Mouse (Mus musculus) heart, embryonic 15.5 days (tissue): ENCODE data around the gene Megf11. TPM values are rescaled to one million over a fixed set of nuclear protein-coding genes. Genes with fewer than 3 reads are reported as not detected.

Experiments used
- ATAC-seq: fragments of 200-750 bp; cut with Nextera tagmentation; replicated peaks from 2 replicates; pipeline ENCODE4 v1.8.0; 2017; ENCODE audit warnings: low read depth, moderate TSS enrichment; ENCODE audit not compliant: insufficient number of reproducible peaks, insufficient read depth, low FRiP score
- H3K27ac ChIP-seq: fragments of 300-500 bp; sonication (generic); 2 replicates; pipeline ENCODE4 v1.5.1; 2015; ENCODE audit warnings: mild to moderate bottlenecking, inconsistent platforms
- H3K27me3 ChIP-seq: fragments of 300-500 bp; sonication (generic); 2 replicates; pipeline ENCODE4 v1.6.1; 2015; ENCODE audit warnings: inconsistent platforms
- H3K36me3 ChIP-seq: fragments of 300-500 bp; sonication (generic); 2 replicates; pipeline ENCODE4 v1.6.1; 2015; ENCODE audit warnings: mild to moderate bottlenecking, inconsistent platforms
- H3K4me1 ChIP-seq: fragments of 300-500 bp; sonication (generic); replicated peaks from 2 replicates; pipeline ENCODE4 v1.6.1; 2015; ENCODE audit warnings: inconsistent platforms
- H3K4me2 ChIP-seq: fragments of 300-500 bp; sonication (generic); 2 replicates; pipeline ENCODE4 v1.6.1; 2015; ENCODE audit warnings: inconsistent platforms, mild to moderate bottlenecking, moderate library complexity
- H3K4me3 ChIP-seq: fragments of 300-500 bp; sonication (generic); 2 replicates; pipeline ENCODE4 v1.5.1; 2015; ENCODE audit warnings: mild to moderate bottlenecking, inconsistent platforms
- H3K9ac ChIP-seq: fragments of 300-500 bp; sonication (generic); 2 replicates; pipeline ENCODE4 v1.6.1; 2015; ENCODE audit warnings: mild to moderate bottlenecking, inconsistent platforms
- H3K9me3 ChIP-seq: fragments of 300-500 bp; sonication (generic); replicated peaks from 2 replicates; pipeline ENCODE4 v1.6.1; 2016; ENCODE audit warnings: inconsistent platforms
- WGBS: fragments of 180-500 bp; shearing (Covaris S2); methylation state at CpG from one replicate; pipeline ENCODE4 v1.1.7; 2015; ENCODE audit warnings: mixed read lengths; 5-methylcytosine and 5-hydroxymethylcytosine counted together
- polyA plus RNA-seq: library from polyadenylated mRNA; unstranded; fragments of >200 nt; fragmentation: Nextera tagmentation; extraction: Ambion mirVana; gene quantifications from 2 replicates; pipeline ENCODE4 v1.2.1, GENCODE M21; 2015

Gene Megf11
- polyA plus RNA-seq, 1 experiment from 2014 or later: 0.63 TPM

DNA sequence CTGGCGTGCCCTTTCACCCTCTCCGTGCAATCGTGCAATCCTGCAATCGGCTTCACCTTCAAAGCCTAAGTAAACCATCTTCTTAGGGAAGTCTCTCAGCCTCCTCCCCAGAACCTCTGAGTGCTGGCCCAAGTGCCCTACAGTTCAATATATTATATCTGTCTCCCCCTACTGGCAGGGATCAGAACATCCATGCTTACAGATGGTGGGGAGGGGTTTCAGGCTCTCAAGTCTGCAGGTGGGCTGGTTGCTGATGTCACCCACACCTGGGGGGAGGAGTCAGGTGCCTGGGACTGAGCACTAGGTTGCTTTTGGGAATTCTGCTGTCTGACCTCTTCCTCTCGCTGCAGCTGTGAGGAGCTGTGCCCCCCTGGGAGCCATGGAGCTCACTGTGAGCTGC lies 254.2 kb downstream of the Megf11 start:
- H3K27ac ChIP-seq: no peak overlapping the region
- H3K4me1 ChIP-seq: peaks cover 3% of the 10 kb centered on the region
- no peak for ATAC-seq
- no peak overlapping the region for H3K4me3 ChIP-seq
- H3K27me3 ChIP-seq: peaks cover 56% of the 10 kb centered on the region
- H3K36me3 ChIP-seq: no peaks in the 10 kb centered on the region
- WGBS: 8% methylated on average over 5 of the region's 5 CpGs
- H3K4me2 ChIP-seq: no peak overlapping the region
- H3K9me3 ChIP-seq: no peaks in the 10 kb centered on the region
- H3K9ac ChIP-seq: no peak overlapping the region

DNA sequence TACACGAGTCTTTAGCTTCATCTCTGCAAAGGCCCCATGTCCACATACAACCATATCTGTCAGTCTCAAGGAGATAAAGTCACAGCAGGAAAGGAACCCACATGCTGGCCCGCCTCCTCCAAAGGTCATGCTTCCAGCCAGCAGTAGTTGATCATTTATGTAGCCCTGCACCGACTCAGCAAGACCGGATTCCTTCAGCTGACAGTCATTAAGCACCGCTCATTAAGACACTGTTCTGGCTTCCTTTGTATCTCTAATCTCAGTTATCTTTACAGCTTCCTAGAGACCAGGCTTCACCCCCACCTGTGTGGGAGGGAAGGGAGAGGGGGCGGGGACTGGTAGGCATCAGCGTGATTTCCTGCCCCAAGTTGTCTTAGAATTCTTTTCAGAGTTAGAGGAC lies 258.7 kb downstream of the Megf11 start:
- no peak for ATAC-seq
- Histone ChIP-seq H3K27me3 (peaks cover 34% of the 10 kb centered on the region), H3K4me2 (no peak overlapping the region)

DNA sequence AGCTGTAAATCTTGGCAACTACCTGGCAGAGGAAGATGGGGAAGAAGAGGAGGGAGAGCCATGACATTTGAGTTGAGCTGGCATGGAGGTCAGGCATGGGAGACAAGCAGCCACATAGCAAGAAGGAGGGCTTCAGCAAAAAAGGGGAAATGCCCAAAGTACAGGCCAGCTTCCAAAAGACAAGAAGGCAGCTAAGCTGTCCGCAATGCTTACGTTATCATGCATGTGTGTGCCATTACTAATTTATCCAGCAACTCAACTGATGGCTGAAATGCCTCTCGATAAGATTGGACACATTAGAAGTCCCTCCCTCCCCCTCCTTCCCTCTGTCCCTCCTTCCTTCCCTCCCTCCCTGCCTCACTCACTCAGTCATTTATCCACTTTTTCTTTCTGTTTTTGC lies 260.0 kb downstream of the Megf11 start:
- Histone ChIP-seq H3K4me2 (no peak overlapping the region), H3K36me3 (no peaks in the 10 kb centered on the region), H3K4me3 (no peak overlapping the region), H3K27me3 (peaks cover 30% of the 10 kb centered on the region), H3K27ac (no peak overlapping the region), H3K9me3 (no peaks in the 10 kb centered on the region), H3K9ac (no peak overlapping the region), H3K4me1 (no peaks in the 10 kb centered on the region)
- no peak for ATAC-seq
- 73% methylated on average over 3 of the region's 3 CpGs for WGBS

More for the DNA sequence above, 258.7 kb downstream of the Megf11 start:
- Histone ChIP-seq H3K9me3 (no peaks in the 10 kb centered on the region), H3K4me1 (no peaks in the 10 kb centered on the region), H3K4me3 (no peak overlapping the region), H3K9ac (no peak overlapping the region), H3K36me3 (no peaks in the 10 kb centered on the region), H3K27ac (no peak overlapping the region)
- WGBS: 30% methylated on average over 7 of the region's 7 CpGs

DNA sequence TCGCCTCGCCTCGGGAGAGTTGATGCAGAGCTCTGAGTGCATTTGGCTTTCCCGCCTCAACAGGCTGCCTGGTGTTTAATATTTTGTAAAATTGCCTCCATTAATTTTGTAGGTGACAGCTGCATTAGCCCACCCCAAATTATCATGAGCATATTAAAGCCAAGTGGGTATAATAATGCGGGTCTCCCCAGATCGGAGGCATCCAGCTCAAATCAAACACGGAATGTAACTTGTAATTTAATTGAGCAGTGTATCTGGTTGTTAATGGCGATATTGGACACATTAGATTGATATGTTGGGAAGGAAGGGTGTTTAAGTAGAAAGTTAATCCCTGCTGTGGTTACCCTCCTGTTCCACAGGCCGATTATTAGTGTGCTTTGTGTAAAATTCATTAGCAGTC lies 264.0 kb downstream of the Megf11 start:
- Histone ChIP-seq H3K36me3 (no peaks in the 10 kb centered on the region), H3K27me3 (0 out of 2 replicates have a peak, but pooled peaks cover 14% of the 10 kb centered on the region), H3K9ac (no peak overlapping the region), H3K4me3 (no peak overlapping the region), H3K27ac (no peak overlapping the region), H3K4me1 (no peaks in the 10 kb centered on the region), H3K4me2 (no peak overlapping the region), H3K9me3 (no peaks in the 10 kb centered on the region)
- 68% methylated on average over 9 of the region's 9 CpGs for WGBS
- ATAC-seq: no peak

DNA sequence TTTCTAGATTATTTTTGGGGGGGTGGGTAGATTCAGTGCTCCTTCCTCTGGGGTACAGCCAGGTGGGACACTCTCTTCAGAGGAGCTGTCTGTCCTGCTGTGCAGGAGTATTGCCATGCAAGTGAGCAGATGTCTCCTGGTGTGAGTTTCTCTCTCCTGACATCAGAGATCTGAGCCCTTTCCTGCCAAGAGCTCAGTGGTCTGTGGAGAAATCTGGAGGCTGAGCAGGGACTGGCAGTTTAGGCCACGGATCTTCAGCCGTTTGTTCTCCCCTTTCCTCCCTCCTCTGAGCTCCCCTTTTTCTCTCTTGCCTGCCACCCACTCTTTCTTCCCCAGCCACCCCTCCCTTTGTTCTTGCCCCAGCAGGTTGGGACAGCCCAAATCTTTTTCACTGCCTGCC lies 264.5 kb downstream of the Megf11 start:
- WGBS: 18% methylated on average over 2 of the region's 2 CpGs
- Histone ChIP-seq H3K9ac (no peak overlapping the region), H3K4me1 (no peaks in the 10 kb centered on the region), H3K4me3 (no peak overlapping the region), H3K27ac (no peak overlapping the region), H3K4me2 (no peak overlapping the region), H3K27me3 (0 out of 2 replicates have a peak, but pooled peaks cover 12% of the 10 kb centered on the region), H3K36me3 (no peaks in the 10 kb centered on the region), H3K9me3 (no peaks in the 10 kb centered on the region)
- ATAC-seq: no peak

DNA sequence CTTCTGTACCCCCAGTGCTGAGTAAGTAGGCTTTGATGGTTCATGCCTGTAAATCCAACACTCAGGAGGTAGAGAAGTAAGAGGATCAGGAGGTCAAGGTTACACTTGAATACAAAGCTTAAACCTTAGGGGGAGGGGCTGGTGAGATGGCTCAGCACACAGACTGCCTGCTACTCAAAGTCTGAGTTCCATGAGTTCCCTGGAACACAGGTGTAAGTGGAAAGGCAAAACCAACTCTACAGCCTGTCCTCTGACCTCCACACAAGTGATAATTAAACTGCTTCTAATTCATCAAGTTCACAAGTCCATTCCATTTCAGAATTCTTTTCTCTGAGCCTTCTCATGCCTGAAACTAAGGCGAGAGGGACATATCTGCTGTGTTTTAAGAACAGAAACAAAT lies 265.8 kb downstream of the Megf11 start:
- Histone ChIP-seq H3K9ac (no peak overlapping the region), H3K27ac (no peak overlapping the region), H3K4me1 (no peaks in the 10 kb centered on the region), H3K4me2 (no peak overlapping the region), H3K9me3 (no peaks in the 10 kb centered on the region), H3K27me3 (0 out of 2 replicates have a peak, but pooled peaks cover 13% of the 10 kb centered on the region), H3K4me3 (no peak overlapping the region), H3K36me3 (no peaks in the 10 kb centered on the region)
- 80% methylated on average over 1 of the region's 1 CpGs for WGBS
- ATAC-seq: no peak

DNA sequence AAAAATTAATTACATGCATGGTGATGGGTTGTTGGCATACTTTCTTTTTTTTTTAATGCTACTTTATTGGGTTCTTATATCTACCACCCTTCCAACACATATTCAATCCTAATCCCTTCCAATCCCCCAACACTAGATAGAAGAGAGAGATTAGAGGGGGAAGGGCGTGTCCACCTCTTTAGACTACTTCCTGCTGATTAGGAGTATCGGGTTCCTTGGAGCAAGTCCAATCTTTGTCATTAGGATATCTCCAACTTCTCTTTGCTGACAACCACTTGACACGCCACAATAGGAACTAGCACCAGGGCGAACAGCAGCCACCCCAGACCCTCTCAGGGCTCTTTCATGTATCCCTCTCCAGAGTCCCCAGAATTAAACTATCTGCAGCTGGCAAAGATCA lies 266.3 kb downstream of the Megf11 start:
- no peak for ATAC-seq

DNA sequence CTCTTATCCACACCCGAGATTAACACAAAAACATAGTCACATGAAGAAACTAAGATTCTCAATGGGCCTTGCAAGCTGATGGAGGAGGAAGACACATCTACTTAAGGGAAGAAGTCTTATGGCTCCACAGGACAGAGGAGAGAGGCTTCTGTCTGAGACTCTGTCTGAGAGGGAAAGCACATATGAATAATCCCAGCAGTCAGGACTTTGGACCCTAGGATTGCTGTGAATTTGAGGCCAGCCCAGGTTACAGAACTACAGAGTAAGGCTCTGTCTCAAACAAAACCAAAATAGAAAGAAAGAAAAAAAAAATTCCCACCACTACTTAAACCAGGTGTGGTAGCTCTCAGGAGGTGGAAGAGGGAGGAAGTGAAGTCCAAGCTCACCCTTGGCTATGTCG lies 266.7 kb downstream of the Megf11 start:
- no peak for ATAC-seq
- Histone ChIP-seq H3K4me1 (no peaks in the 10 kb centered on the region), H3K9ac (no peak overlapping the region), H3K4me3 (no peak overlapping the region), H3K36me3 (no peaks in the 10 kb centered on the region), H3K27me3 (0 out of 2 replicates have a peak, but pooled peaks cover 8% of the 10 kb centered on the region), H3K9me3 (no peaks in the 10 kb centered on the region), H3K27ac (no peak overlapping the region), H3K4me2 (no peak overlapping the region)
- WGBS: 53% methylated on average over 2 of the region's 2 CpGs

More for the DNA sequence above, 266.3 kb downstream of the Megf11 start:
- H3K27me3 ChIP-seq: 0 out of 2 replicates have a peak, but pooled peaks cover 9% of the 10 kb centered on the region
- no peaks in the 10 kb centered on the region for H3K4me1 ChIP-seq
- H3K9ac ChIP-seq: no peak overlapping the region
- H3K4me3 ChIP-seq: no peak overlapping the region
- no peaks in the 10 kb centered on the region for H3K9me3 ChIP-seq
- WGBS: 18% methylated on average over 4 of the region's 4 CpGs
- H3K27ac ChIP-seq: no peak overlapping the region
- no peaks in the 10 kb centered on the region for H3K36me3 ChIP-seq
- H3K4me2 ChIP-seq: no peak overlapping the region

DNA sequence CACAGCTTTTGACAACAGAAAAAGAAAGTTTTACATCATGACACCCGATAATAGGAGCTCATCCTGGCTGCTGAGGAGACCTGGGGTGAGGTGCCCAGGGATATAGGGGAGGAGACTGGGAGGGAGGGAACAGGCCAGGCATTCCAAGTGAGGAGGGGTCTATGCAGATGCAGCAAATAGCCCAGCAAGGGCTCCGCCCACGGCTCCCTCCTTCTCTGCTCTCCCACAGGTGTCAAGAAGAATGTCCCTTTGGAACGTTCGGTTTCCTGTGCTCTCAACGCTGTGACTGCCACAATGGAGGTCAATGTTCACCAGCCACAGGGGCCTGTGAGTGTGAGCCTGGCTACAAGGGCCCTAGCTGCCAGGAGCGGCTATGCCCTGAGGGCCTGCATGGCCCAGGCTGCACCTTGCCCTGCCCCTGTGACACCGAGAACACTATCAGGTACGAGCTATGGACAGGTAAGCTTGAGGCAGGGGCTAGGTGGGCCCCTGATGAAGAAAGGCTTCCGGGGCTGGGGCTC lies 267.5 kb downstream of the Megf11 start:
- Histone ChIP-seq H3K27ac (no peak overlapping the region), H3K27me3 (0 out of 2 replicates have a peak, but pooled peaks cover 4% of the 10 kb centered on the region), H3K36me3 (no peaks in the 10 kb centered on the region), H3K4me1 (no peaks in the 10 kb centered on the region), H3K9me3 (no peaks in the 10 kb centered on the region), H3K9ac (no peak overlapping the region), H3K4me2 (no peak overlapping the region), H3K4me3 (no peak overlapping the region)
- 63% methylated on average over 10 of the region's 10 CpGs for WGBS
- no peak for ATAC-seq

DNA sequence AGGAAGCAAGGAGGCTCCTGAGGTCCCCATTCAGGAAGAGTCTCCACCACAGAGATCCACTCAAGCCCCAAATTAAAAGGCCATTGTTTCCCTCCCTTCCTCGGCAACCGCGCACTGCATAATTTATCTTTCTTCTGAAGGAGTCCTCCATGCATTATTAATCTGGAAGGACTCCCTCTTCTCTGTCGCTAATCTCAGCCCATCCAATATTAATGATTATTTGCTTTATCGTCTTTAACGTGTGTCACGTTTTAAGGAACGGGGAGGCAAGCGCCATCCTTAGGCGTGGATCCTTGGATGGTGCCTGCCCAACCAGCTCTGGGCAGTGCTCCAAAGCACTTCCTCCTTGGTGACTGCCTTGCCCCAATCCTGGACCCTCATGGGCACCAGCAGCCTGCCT lies 269.3 kb downstream of the Megf11 start:
- 89% methylated on average over 10 of the region's 10 CpGs for WGBS
- H3K9ac ChIP-seq: no peak overlapping the region
- H3K4me2 ChIP-seq: no peak overlapping the region
- H3K4me1 ChIP-seq: no peaks in the 10 kb centered on the region
- H3K9me3 ChIP-seq: no peaks in the 10 kb centered on the region
- H3K36me3 ChIP-seq: no peaks in the 10 kb centered on the region
- H3K27ac ChIP-seq: no peak overlapping the region
- ATAC-seq: no peak
- H3K4me3 ChIP-seq: no peak overlapping the region
- H3K27me3 ChIP-seq: 0 out of 2 replicates have a peak, but pooled peaks cover 4% of the 10 kb centered on the region

DNA sequence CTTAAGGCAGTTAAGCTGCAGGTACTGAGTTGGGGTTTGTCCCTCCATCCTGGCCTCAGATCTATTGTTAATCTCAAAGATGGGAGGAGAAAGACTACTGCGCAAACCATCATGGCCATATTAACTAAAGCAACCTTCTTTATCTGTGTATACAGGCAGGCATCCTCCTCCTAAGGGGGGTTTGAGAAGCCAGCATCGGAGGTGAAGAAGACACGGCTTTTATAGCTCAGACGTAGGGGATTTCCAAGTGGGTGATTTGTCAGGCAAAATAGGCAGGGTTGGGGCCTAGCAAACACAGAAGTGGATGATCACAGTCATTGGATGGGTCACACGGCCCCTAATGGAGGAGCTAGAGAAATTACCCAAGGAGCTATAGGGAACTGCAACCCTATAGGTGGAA lies 271.2 kb downstream of the Megf11 start:
- Histone ChIP-seq H3K4me2 (no peak overlapping the region), H3K4me1 (no peaks in the 10 kb centered on the region), H3K27ac (no peak overlapping the region), H3K36me3 (no peaks in the 10 kb centered on the region), H3K9ac (no peak overlapping the region), H3K4me3 (no peak overlapping the region), H3K27me3 (peaks cover 7% of the 10 kb centered on the region), H3K9me3 (no peaks in the 10 kb centered on the region)
- WGBS: 84% methylated on average over 5 of the region's 5 CpGs
- no peak for ATAC-seq

DNA sequence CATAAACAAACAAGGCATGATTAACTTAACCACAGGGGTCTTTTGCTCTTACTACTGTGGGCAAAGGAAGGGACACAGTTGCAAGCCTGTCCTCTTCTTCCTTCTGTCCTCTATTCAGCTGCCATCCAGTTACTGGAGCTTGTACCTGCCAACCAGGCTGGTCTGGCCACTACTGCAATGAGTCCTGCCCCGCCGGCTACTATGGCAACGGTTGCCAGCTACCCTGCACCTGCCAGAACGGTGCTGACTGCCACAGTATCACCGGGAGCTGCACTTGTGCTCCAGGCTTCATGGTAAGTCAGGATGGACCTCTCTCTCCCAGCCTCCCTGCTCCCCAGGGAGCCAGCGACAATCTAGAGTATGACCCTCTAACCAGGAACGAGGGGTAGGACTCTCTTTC lies 274.8 kb downstream of the Megf11 start:
- no peak overlapping the region for H3K4me2 ChIP-seq
- H3K4me3 ChIP-seq: no peak overlapping the region
- H3K9ac ChIP-seq: no peak overlapping the region
- 71% methylated on average over 7 of the region's 7 CpGs for WGBS
- H3K27me3 ChIP-seq: peaks cover 3% of the 10 kb centered on the region
- no peaks in the 10 kb centered on the region for H3K9me3 ChIP-seq
- no peaks in the 10 kb centered on the region for H3K36me3 ChIP-seq
- H3K4me1 ChIP-seq: no peaks in the 10 kb centered on the region
- no peak overlapping the region for H3K27ac ChIP-seq
- no peak for ATAC-seq
